Mouse (Mus musculus) layer of hippocampus, adult 18-20 months (tissue): ENCODE results near the gene Gabra2. TPM values are rescaled to one million over a fixed set of nuclear protein-coding genes. Genes with fewer than 3 reads are reported as not detected.

Experiments used
- DNase-seq, 2 experiments: peaks; one replicate each; pipeline ENCODE4 v3.0.0; 2022; ENCODE audit warnings: low spot score in 2 of 2
- long read RNA-seq: library from polyadenylated mRNA; stranded (forward); transcript quantifications from one replicate; pipeline ENCODE4 v2.0.0, GENCODE M21; 2021
- total RNA-seq, 2 experiments: library from RNA; stranded (reverse); gene quantifications; 2 replicates each; pipeline ENCODE4 v1.2.3; 2021

The Gabra2 gene
- 100 to 1,000 TPM; 137 TPM for total RNA-seq
- long read RNA-seq, full-length matches to known transcripts, result 15 of 36 reads
- long read RNA-seq, partial matches to known transcripts, result 1 of 36 reads
- long read RNA-seq, other reads (novel, unspliced or antisense), result 20 of 36 reads

- DNase-seq, result peak; percentile 82 to 86
Observed at GRCm38 (mm10) chr5:71095725-71096607, at the start of gene Gabra2. TSS of gene Gabra2 (minus strand) at chr5:71095849.

GRCm38 (mm10) chr5:71136691-71137090, 41.0 kb upstream of the Gabra2 start:
- DNase-seq, result peak; percentile 23 to 80

- DNase-seq, result no peak
Observed at GRCm38 (mm10) chr5:71135840-71136239, 40.2 kb upstream of the Gabra2 start.

- peak; percentile 58 to 84 for DNase-seq
Observed at GRCm38 (mm10) chr5:71127721-71128120, 32.1 kb upstream of the Gabra2 start.

GRCm38 (mm10) chr5:71115216-71115615, 19.6 kb upstream of the Gabra2 start:
- DNase-seq, result no peak

GRCm38 (mm10) chr5:71095180-71095579, 469 bp downstream of the Gabra2 start:
- DNase-seq, result peak; percentile 56 to 69

- DNase-seq, result peak in 1 of 2 experiments; percentile 16
Observed at GRCm38 (mm10) chr5:71094776-71095175, 873 bp downstream of the Gabra2 start.

- peak in 1 of 2 experiments; percentile 23 for DNase-seq
Observed at GRCm38 (mm10) chr5:71093807-71094206, 1.8 kb downstream of the Gabra2 start.

- peak; percentile 27 to 62 for DNase-seq
Observed at GRCm38 (mm10) chr5:71092475-71092874, 3.2 kb downstream of the Gabra2 start.

GRCm38 (mm10) chr5:71091926-71092325, 3.7 kb downstream of the Gabra2 start:
- DNase-seq, result no peak

- DNase-seq, result peak in 1 of 2 experiments; percentile 21
Observed at GRCm38 (mm10) chr5:71078861-71079260, 16.8 kb downstream of the Gabra2 start.

GRCm38 (mm10) chr5:71061696-71062095, 34.0 kb downstream of the Gabra2 start:
- peak in 1 of 2 experiments; percentile 67 for DNase-seq

GRCm38 (mm10) chr5:71058047-71058446, 37.6 kb downstream of the Gabra2 start:
- peak in 1 of 2 experiments; percentile 19 for DNase-seq

- peak in 1 of 2 experiments; percentile 34 for DNase-seq
Observed at GRCm38 (mm10) chr5:71037352-71037751, 58.3 kb downstream of the Gabra2 start.

GRCm38 (mm10) chr5:71025956-71026355, 69.7 kb downstream of the Gabra2 start:
- peak; percentile 88 to 89 for DNase-seq

GRCm38 (mm10) chr5:71011751-71012150, 83.9 kb downstream of the Gabra2 start:
- DNase-seq, result no peak

GRCm38 (mm10) chr5:71011271-71011670, 84.4 kb downstream of the Gabra2 start:
- DNase-seq, result peak in 1 of 2 experiments; percentile 56

- no peak for DNase-seq
Observed at GRCm38 (mm10) chr5:71010797-71011196, 84.9 kb downstream of the Gabra2 start.

- peak; percentile 86 to 93 for DNase-seq
Observed at GRCm38 (mm10) chr5:70995617-70996325, 99.9 kb downstream of the Gabra2 start.

- DNase-seq, result no peak
Observed at GRCm38 (mm10) chr5:70993281-70993680, 102.4 kb downstream of the Gabra2 start.

GRCm38 (mm10) chr5:70990891-70991290, 104.8 kb downstream of the Gabra2 start:
- no peak for DNase-seq
